Mouse (Mus musculus) retina, postnatal 1 day (tissue): Measurements from ENCODE around the gene Gm20388.

ENCODE experiments used
- DNase-seq: peaks from one replicate; pipeline ENCODE4 v3.0.0-alpha.2; 2012

Gm20388 gene

GRCm38 (mm10) chr8:120828279-120828678 lies 917.6 kb downstream of the Gm20388 start:
- peak; percentile 58 for DNase-seq

GRCm38 (mm10) chr8:120830661-120831060 lies 920.0 kb downstream of the Gm20388 start:
- no peak for DNase-seq

GRCm38 (mm10) chr8:120832022-120832421 lies 921.4 kb downstream of the Gm20388 start:
- peak; percentile 43 for DNase-seq

- no peak for DNase-seq
These were observed 922.6 kb downstream of the Gm20388 start for GRCm38 (mm10) chr8:120833196-120833595.

GRCm38 (mm10) chr8:120839031-120839430 lies 928.4 kb downstream of the Gm20388 start:
- no peak for DNase-seq

- DNase-seq = no peak
These were observed 932.4 kb downstream of the Gm20388 start for GRCm38 (mm10) chr8:120843084-120843483.

- no peak for DNase-seq
These were observed 935.4 kb downstream of the Gm20388 start for GRCm38 (mm10) chr8:120846018-120846417.

GRCm38 (mm10) chr8:120847279-120847678 lies 936.6 kb downstream of the Gm20388 start:
- no peak for DNase-seq

GRCm38 (mm10) chr8:120847735-120848134 lies 937.1 kb downstream of the Gm20388 start:
- DNase-seq = no peak

GRCm38 (mm10) chr8:120848434-120848833 lies 937.8 kb downstream of the Gm20388 start:
- no peak for DNase-seq

GRCm38 (mm10) chr8:120851411-120851810 lies 940.8 kb downstream of the Gm20388 start:
- DNase-seq = no peak

- no peak for DNase-seq
These were observed 949.2 kb downstream of the Gm20388 start for GRCm38 (mm10) chr8:120859881-120860280.

GRCm38 (mm10) chr8:120860423-120861126 lies 949.9 kb downstream of the Gm20388 start:
- no peak for DNase-seq

GRCm38 (mm10) chr8:120863683-120864082 lies 953.0 kb downstream of the Gm20388 start:
- DNase-seq = no peak

- no peak for DNase-seq
These were observed 956.7 kb downstream of the Gm20388 start for GRCm38 (mm10) chr8:120867386-120867785.

GRCm38 (mm10) chr8:120872661-120873060 lies 962.0 kb downstream of the Gm20388 start:
- DNase-seq = no peak

GRCm38 (mm10) chr8:120876010-120876918 lies 965.6 kb downstream of the Gm20388 start:
- DNase-seq = no peak

GRCm38 (mm10) chr8:120877005-120877404 lies 966.4 kb downstream of the Gm20388 start:
- no peak for DNase-seq

- DNase-seq = no peak
These were observed 969.3 kb downstream of the Gm20388 start for GRCm38 (mm10) chr8:120879928-120880327.

- DNase-seq = no peak
These were observed 971.0 kb downstream of the Gm20388 start for GRCm38 (mm10) chr8:120881634-120882033.

- no peak for DNase-seq
These were observed 972.0 kb downstream of the Gm20388 start for GRCm38 (mm10) chr8:120882657-120883056.

- no peak for DNase-seq
These were observed 972.7 kb downstream of the Gm20388 start for GRCm38 (mm10) chr8:120883369-120883768.

- no peak for DNase-seq
These were observed 973.2 kb downstream of the Gm20388 start for GRCm38 (mm10) chr8:120883853-120884252.

- no peak for DNase-seq
These were observed 974.2 kb downstream of the Gm20388 start for GRCm38 (mm10) chr8:120884881-120885280.
